Mouse (Mus musculus): ENCODE data around the gene Kcnh1.

GRCm38 (mm10) chr1:192525711-192526350 lies 335.3 kb downstream of the Kcnh1 start:
- TF ChIP-seq EP300 (IDR thresholded peaks at IDR 0.05; ENCODE audit: low read depth), result no peak
- no peak for TF ChIP-seq CTCF (IDR thresholded peaks at IDR 0.05; ENCODE audit: low read depth)

Measured in heart, postnatal 0 days (tissue).